Mouse (Mus musculus) ES-E14 (cell line): ENCODE measurements around the gene Prrx2. TPM values are rescaled to one million over a fixed set of nuclear protein-coding genes. Genes with fewer than 3 reads are reported as not detected.

Experiments
- DNase-seq: peaks from one replicate; pipeline ENCODE4 v3.0.0-alpha.2; 2013; ENCODE audit warnings: low read depth, low spot score
- H3K27ac ChIP-seq: 2 replicates; pipeline ENCODE4 v1.5.1; 2012; ENCODE audit warnings: low read depth, mild to moderate bottlenecking, low read length, moderate library complexity, mixed read lengths; ENCODE audit not compliant: poor library complexity, insufficient read depth, severe bottlenecking
- H3K36me3 ChIP-seq: 2 replicates; pipeline ENCODE4 v1.6.1; 2012; ENCODE audit warnings: mild to moderate bottlenecking, low read length, moderate library complexity, mixed read lengths; ENCODE audit not compliant: control insufficient read depth, poor library complexity, insufficient read depth, severe bottlenecking
- H3K4me1 ChIP-seq, 2 experiments: fragments of 150-350 bp in 1 of 2; sonication (generic) in 1 of 2; 2 replicates each; pipeline ENCODE4 v1.6.1; 2012; ENCODE audit warnings: low read length in 2 of 2, mild to moderate bottlenecking in 1 of 2, mixed read lengths in 1 of 2; ENCODE audit not compliant: control insufficient read depth in 2 of 2, insufficient read depth in 2 of 2, poor library complexity in 1 of 2
- H3K4me3 ChIP-seq, 2 experiments: fragments of 150-350 bp in 1 of 2; sonication (generic) in 1 of 2; 2 replicates each; pipeline ENCODE4 v1.5.1; 2012; ENCODE audit warnings: low read length in 2 of 2, low read depth in 1 of 2, mild to moderate bottlenecking in 1 of 2, mixed read lengths in 1 of 2; ENCODE audit not compliant: insufficient read depth in 1 of 2, poor library complexity in 1 of 2, severe bottlenecking in 1 of 2
- H3K9ac ChIP-seq: 2 replicates; pipeline ENCODE4 v1.6.1; 2012; ENCODE audit warnings: low read depth, mild to moderate bottlenecking, low read length, mixed read lengths; ENCODE audit not compliant: poor library complexity, insufficient read depth, severe bottlenecking
- H3K9me3 ChIP-seq: fragments of 150-350 bp; sonication (generic); 2 replicates; pipeline ENCODE4 v1.6.1; 2012; ENCODE audit warnings: low read depth, mild to moderate bottlenecking, low read length; ENCODE audit not compliant: control insufficient read depth, insufficient read depth
- CHD2 ChIP-seq: IDR thresholded peaks from 2 replicates; pipeline ENCODE4 v1.6.1; 2014; ENCODE audit warnings: mild to moderate bottlenecking, low read depth, low read length, inconsistent platforms
- HCFC1 ChIP-seq: IDR thresholded peaks from 2 replicates; pipeline ENCODE4 v1.6.1; 2012; ENCODE audit warnings: low read length, inconsistent platforms, borderline replicate concordance; ENCODE audit not compliant: insufficient read depth
- MAFK ChIP-seq: IDR thresholded peaks from 2 replicates; pipeline ENCODE4 v1.6.1; 2014; ENCODE audit warnings: mild to moderate bottlenecking, low read depth, low read length, inconsistent platforms; ENCODE audit not compliant: insufficient read depth
- ZC3H11A ChIP-seq: IDR thresholded peaks from 2 replicates; pipeline ENCODE4 v1.6.1; 2012; ENCODE audit warnings: low read depth, mild to moderate bottlenecking, inconsistent platforms, low read length, borderline replicate concordance
- ZNF384 ChIP-seq: IDR thresholded peaks from 2 replicates; pipeline ENCODE4 v1.6.1; 2012; ENCODE audit warnings: low read depth, low read length, inconsistent platforms
- in situ Hi-C, 2 experiments: fragments of 600-800 bp; cut with MboI; formaldehyde crosslinking; loops; one replicate each; pipeline ENCODE4 v1.15.1; 2025; ENCODE audit warnings: low sequenced_read_pairs in 2 of 2, inconsistent platforms in 1 of 2; ENCODE audit not compliant: unreplicated experiment in 2 of 2
- total RNA-seq: library from RNA; depleted of rRNA; stranded (reverse); fragments of 300-350 nt; gene quantifications from 2 replicates; pipeline ENCODE4 v1.2.3, GENCODE M21; 2012

Gene Prrx2
- total RNA-seq, 1 experiment, result 16.2 TPM

DNA sequence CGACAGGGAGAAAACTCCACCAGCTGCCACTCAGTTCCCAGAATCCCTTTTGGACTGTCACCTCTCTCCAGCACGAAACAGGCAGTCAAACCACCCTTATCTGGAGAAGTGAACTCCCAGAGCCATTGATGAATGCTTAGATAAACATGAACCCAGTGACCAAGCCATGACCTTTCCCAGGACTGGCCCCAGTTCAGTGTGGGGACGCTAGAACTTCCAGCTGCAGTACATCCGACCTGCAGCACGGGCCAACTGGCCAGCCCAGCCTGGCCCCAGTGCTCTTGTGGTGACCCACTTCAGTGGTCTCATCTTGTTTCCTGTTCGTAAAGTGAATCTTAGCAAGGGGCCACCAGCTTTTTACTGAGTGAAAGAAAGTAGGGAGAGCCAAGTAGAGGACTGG, 58.6 kb downstream of the Prrx2 start:
- no peaks in the 10 kb centered on the region for H3K36me3 ChIP-seq
- no peak for DNase-seq
- no peaks in the 10 kb centered on the region for H3K9me3 ChIP-seq
- peaks cover 1 to 13% of the 10 kb centered on the region in 2 experiments; a peak in 3 of 4 replicates for H3K4me1 ChIP-seq
- H3K27ac ChIP-seq, result no peak overlapping the region
- no peak overlapping the region for H3K9ac ChIP-seq
- no peak overlapping the region for H3K4me3 ChIP-seq
- TF ChIP-seq HCFC1, result no peak
- in situ Hi-C loops, result no loop called here

GRCm38 (mm10) chr2:30893946-30894345, 59.2 kb downstream of the Prrx2 start:
- TF ChIP-seq ZC3H11A (no peak), ZNF384 (no peak), HCFC1 (no peak), CHD2 (no peak), MAFK (no peak)
- Histone ChIP-seq H3K4me1 (peaks cover 1 to 13% of the 10 kb centered on the region in 2 experiments; a peak in 3 of 4 replicates), H3K27ac (no peak overlapping the region), H3K9ac (no peak overlapping the region), H3K36me3 (no peaks in the 10 kb centered on the region), H3K9me3 (no peaks in the 10 kb centered on the region), H3K4me3 (no peak overlapping the region)
- DNase-seq, result no peak
- in situ Hi-C loops, result no loop called here

- in situ Hi-C loops, result no loop called here
Measured at GRCm38 (mm10) chr2:30897291-30897690, 62.5 kb downstream of the Prrx2 start.

GRCm38 (mm10) chr2:30899397-30900069, 64.8 kb downstream of the Prrx2 start:
- no peaks in the 10 kb centered on the region for H3K36me3 ChIP-seq
- H3K4me3 ChIP-seq, result no peak overlapping the region
- H3K9me3 ChIP-seq, result no peaks in the 10 kb centered on the region
- in situ Hi-C loops, result no loop called here
- no peak overlapping the region for H3K27ac ChIP-seq
- peaks cover 0 to 20% of the 10 kb centered on the region in 2 experiments; a peak in 2 of 4 replicates for H3K4me1 ChIP-seq
- DNase-seq, result no peak
- no peak overlapping the region for H3K9ac ChIP-seq
- TF ChIP-seq MAFK (no peak), CHD2 (no peak), ZC3H11A (no peak), ZNF384 (no peak), HCFC1 (no peak)

More at GRCm38 (mm10) chr2:30897291-30897690, 62.5 kb downstream of the Prrx2 start:
- H3K4me1 ChIP-seq, result peaks cover 1 to 20% of the 10 kb centered on the region in 2 experiments; a peak in 3 of 4 replicates
- H3K36me3 ChIP-seq, result no peaks in the 10 kb centered on the region
- H3K27ac ChIP-seq, result no peak overlapping the region
- DNase-seq, result no peak
- H3K9ac ChIP-seq, result no peak overlapping the region
- H3K4me3 ChIP-seq, result no peak overlapping the region
- TF ChIP-seq MAFK (no peak), ZNF384 (no peak), HCFC1 (no peak), CHD2 (no peak), ZC3H11A (no peak)
- H3K9me3 ChIP-seq, result no peaks in the 10 kb centered on the region

DNA sequence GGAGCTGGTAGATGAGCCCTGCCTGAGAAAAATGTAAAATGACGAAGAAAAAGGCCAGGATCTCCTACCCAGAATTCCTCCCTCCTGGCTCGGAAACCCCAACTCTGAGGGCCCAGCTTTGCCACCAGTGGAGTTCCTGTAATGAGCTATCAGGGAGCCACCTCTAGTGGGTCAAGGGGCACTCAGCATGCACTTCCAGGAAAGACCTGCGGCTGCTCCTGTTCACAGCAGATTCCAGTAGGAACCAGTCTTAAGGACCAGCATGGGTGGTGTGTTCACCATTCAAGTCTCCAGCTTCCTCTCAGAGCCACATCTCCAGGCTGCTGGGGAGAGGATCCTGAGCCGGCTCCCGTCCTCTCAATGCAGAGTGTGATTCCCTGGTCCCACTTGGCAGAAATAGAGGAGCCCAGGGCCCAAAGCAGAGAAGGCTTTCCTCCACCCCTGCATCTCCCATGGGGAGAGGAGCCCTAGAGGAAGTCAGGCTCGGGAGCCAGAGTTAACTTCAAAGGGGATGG, 66.9 kb downstream of the Prrx2 start:
- Histone ChIP-seq H3K27ac (no peak overlapping the region), H3K9me3 (no peaks in the 10 kb centered on the region), H3K4me3 (peak overlapping the region in 1 of 2 experiments; percentile 23; a peak in 1 of 4 replicates), H3K4me1 (peaks cover 3 to 23% of the 10 kb centered on the region in 2 experiments; a peak in 2 of 4 replicates), H3K36me3 (no peaks in the 10 kb centered on the region), H3K9ac (no peak overlapping the region; the same call in 1 of the 2 replicates)
- in situ Hi-C loops, result no loop called here
- TF ChIP-seq CHD2 (no peak), ZNF384 (no peak)
- no peak for DNase-seq
